Mouse (Mus musculus) liver, embryonic 14 days (tissue): ENCODE results near the gene Ppp1r26. TPM values are rescaled to one million over a fixed set of nuclear protein-coding genes. Genes with fewer than 3 reads are reported as not detected.

Source experiments
- polyA plus RNA-seq: library from polyadenylated mRNA; depleted of rRNA; stranded (reverse); fragments of >200 nt; gene quantifications from 2 replicates; pipeline ENCODE4 v1.2.3, GENCODE M21; 2012; rRNA removed

Gene Ppp1r26
- 0.13 and 0.16 TPM in 2 replicates for polyA plus RNA-seq

GRCm38 (mm10) chr2:28446515-28447314 lies at the start of gene Ppp1r26:
TSS of gene Ppp1r26 (plus strand) at chr2:28446800.

GRCm38 (mm10) chr2:28465836-28466518 lies 19.4 kb downstream of the Ppp1r26 start, which contains the start of gene 1700007K13Rik:
TSS of gene 1700007K13Rik (minus strand) at chr2:28466332.

GRCm38 (mm10) chr2:28467860-28468485 lies 21.4 kb downstream of the Ppp1r26 start, which contains the start of gene Mrps2:
TSS of gene Mrps2 (plus strand) at chr2:28468066.

GRCm38 (mm10) chr2:28496671-28497070 lies 50.1 kb downstream of the Ppp1r26 start, which contains the start of gene Gbgt1:
TSS of gene Gbgt1 (plus strand) at chr2:28496891.

Other genes with a start within 250 kb of the Ppp1r26 start
- gene 1700007K13Rik, start 19.5 kb downstream of the Ppp1r26 start, polyA plus RNA-seq: not detected in 2 replicates
- gene Mrps2, start 21.3 kb downstream of the Ppp1r26 start, polyA plus RNA-seq: 18.3 and 21.0 TPM in 2 replicates
- 0.27 and 0.44 TPM in 2 replicates for gene Gbgt1, start 50.1 kb downstream of the Ppp1r26 start, polyA plus RNA-seq
- gene Gm10134, start 59.3 kb downstream of the Ppp1r26 start, polyA plus RNA-seq: 0.12 TPM in 1 of 2 replicates, not detected in the other
- 1.9 and 2.4 TPM in 2 replicates for gene Ralgds, start 66.3 kb downstream of the Ppp1r26 start, polyA plus RNA-seq
- 0.05 TPM in 1 of 2 replicates, not detected in the other for gene Cel, start 116.6 kb downstream of the Ppp1r26 start, polyA plus RNA-seq
- 12.1 and 12.9 TPM in 2 replicates for gene Gtf3c5, start 137.0 kb downstream of the Ppp1r26 start, polyA plus RNA-seq
- 58.0 and 70.1 TPM in 2 replicates for gene Gfi1b, start 175.2 kb downstream of the Ppp1r26 start, polyA plus RNA-seq
- 5.0 and 5.8 TPM in 2 replicates for gene Tsc1, start 194.4 kb downstream of the Ppp1r26 start, polyA plus RNA-seq